Mouse (Mus musculus): Measurements from ENCODE around the gene Slc16a3. TPM values are rescaled to one million over a fixed set of nuclear protein-coding genes. Genes with fewer than 3 reads are reported as not detected.

The Slc16a3 gene
- 9.0 and 10.0 TPM in 2 replicates for polyA plus RNA-seq (2015; fragmentation: Nextera tagmentation; extraction: Ambion mirVana)

- H3K9me3 ChIP-seq (replicated peaks; ENCODE audit: control insufficient read depth, low read length, poor library complexity, severe bottlenecking) = no peaks in the 10 kb centered on the region
- peak within 1 kb of the TSS; percentile 39 for H3K4me3 ChIP-seq (ENCODE audit: low read depth, low read length)
- 35% methylated on average over 12 of the region's 12 CpGs for WGBS
- H3K4me1 ChIP-seq (ENCODE audit: control insufficient read depth, insufficient read depth, low read length) = peaks cover 7% of the 10 kb centered on the region; the same call in 1 of the 2 replicates
- H3K36me3 ChIP-seq (ENCODE audit: control insufficient read depth, insufficient read depth, low read length) = no peaks in the 10 kb centered on the region
- peak within 1 kb of the TSS; percentile 54 for H3K4me2 ChIP-seq (ENCODE audit: low read length)
- H3K27ac ChIP-seq (ENCODE audit: low read length) = no peak within 1 kb of the TSS
- ATAC-seq = no peak
- H3K9ac ChIP-seq (ENCODE audit: low read depth, low read length) = peak within 1 kb of the TSS; percentile 39; the same call in 1 of the 2 replicates
- peaks cover 24% of the 10 kb centered on the region for H3K27me3 ChIP-seq (ENCODE audit: control insufficient read depth, insufficient read depth, low read depth, low read length)
These were observed at the start of gene Slc16a3 for GRCm38 (mm10) chr11:120948328-120948727. TSS of gene Slc16a3 (plus strand) at chr11:120948480.

- no peaks in the 10 kb centered on the region for H3K27me3 ChIP-seq (ENCODE audit: control insufficient read depth, insufficient read depth, low read depth, low read length)
- peaks cover 8% of the 10 kb centered on the region; the same call in 1 of the 2 replicates for H3K36me3 ChIP-seq (ENCODE audit: control insufficient read depth, insufficient read depth, low read length)
- no peak overlapping the region for H3K4me3 ChIP-seq (ENCODE audit: low read depth, low read length)
- no peak overlapping the region for H3K9ac ChIP-seq (ENCODE audit: low read depth, low read length)
- H3K9me3 ChIP-seq (replicated peaks; ENCODE audit: control insufficient read depth, low read length, poor library complexity, severe bottlenecking) = no peaks in the 10 kb centered on the region
- no peaks in the 10 kb centered on the region for H3K4me1 ChIP-seq (ENCODE audit: control insufficient read depth, insufficient read depth, low read length)
- no peak overlapping the region for H3K27ac ChIP-seq (ENCODE audit: low read length)
- 92% methylated on average over 8 of the region's 8 CpGs for WGBS
- no peak overlapping the region for H3K4me2 ChIP-seq (ENCODE audit: low read length)
- ATAC-seq = no peak
These were observed 47.7 kb upstream of the Slc16a3 start for GRCm38 (mm10) chr11:120900276-120901244.

GRCm38 (mm10) chr11:120901729-120902486, 46.4 kb upstream of the Slc16a3 start:
- WGBS = 77% methylated on average over 21 of the region's 21 CpGs
- ATAC-seq = no peak
- no peaks in the 10 kb centered on the region for H3K9me3 ChIP-seq (replicated peaks; ENCODE audit: control insufficient read depth, low read length, poor library complexity, severe bottlenecking)
- H3K36me3 ChIP-seq (ENCODE audit: control insufficient read depth, insufficient read depth, low read length) = peaks cover 7% of the 10 kb centered on the region; the same call in 1 of the 2 replicates
- no peak overlapping the region for H3K4me3 ChIP-seq (ENCODE audit: low read depth, low read length)
- no peak overlapping the region for H3K9ac ChIP-seq (ENCODE audit: low read depth, low read length)
- H3K27me3 ChIP-seq (ENCODE audit: control insufficient read depth, insufficient read depth, low read depth, low read length) = no peaks in the 10 kb centered on the region
- no peak overlapping the region for H3K27ac ChIP-seq (ENCODE audit: low read length)
- H3K4me2 ChIP-seq (ENCODE audit: low read length) = no peak overlapping the region
- no peaks in the 10 kb centered on the region for H3K4me1 ChIP-seq (ENCODE audit: control insufficient read depth, insufficient read depth, low read length)

- Histone ChIP-seq H3K4me1 (ENCODE audit: control insufficient read depth, insufficient read depth, low read length) (no peaks in the 10 kb centered on the region), H3K9me3 (replicated peaks; ENCODE audit: control insufficient read depth, low read length, poor library complexity, severe bottlenecking) (no peaks in the 10 kb centered on the region), H3K4me3 (ENCODE audit: low read depth, low read length) (no peak overlapping the region), H3K27ac (ENCODE audit: low read length) (no peak overlapping the region), H3K4me2 (ENCODE audit: low read length) (no peak overlapping the region), H3K27me3 (ENCODE audit: control insufficient read depth, insufficient read depth, low read depth, low read length) (no peaks in the 10 kb centered on the region), H3K9ac (ENCODE audit: low read depth, low read length) (no peak overlapping the region), H3K36me3 (ENCODE audit: control insufficient read depth, insufficient read depth, low read length) (peaks cover 3% of the 10 kb centered on the region; the same call in 1 of the 2 replicates)
- 56% methylated on average over 10 of the region's 10 CpGs for WGBS
- ATAC-seq = no peak
These were observed 45.7 kb upstream of the Slc16a3 start for GRCm38 (mm10) chr11:120902487-120903142.

GRCm38 (mm10) chr11:120903159-120903850, 45.0 kb upstream of the Slc16a3 start:
- Histone ChIP-seq H3K4me1 (ENCODE audit: control insufficient read depth, insufficient read depth, low read length) (no peaks in the 10 kb centered on the region), H3K4me2 (ENCODE audit: low read length) (no peak overlapping the region), H3K9ac (ENCODE audit: low read depth, low read length) (no peak overlapping the region), H3K4me3 (ENCODE audit: low read depth, low read length) (no peak overlapping the region), H3K27me3 (ENCODE audit: control insufficient read depth, insufficient read depth, low read depth, low read length) (no peaks in the 10 kb centered on the region), H3K9me3 (replicated peaks; ENCODE audit: control insufficient read depth, low read length, poor library complexity, severe bottlenecking) (no peaks in the 10 kb centered on the region), H3K36me3 (ENCODE audit: control insufficient read depth, insufficient read depth, low read length) (peaks cover 3% of the 10 kb centered on the region; the same call in 1 of the 2 replicates), H3K27ac (ENCODE audit: low read length) (no peak overlapping the region)
- WGBS = 85% methylated on average over 24 of the region's 24 CpGs
- no peak for ATAC-seq

- no peak for ATAC-seq
- Histone ChIP-seq H3K4me1 (ENCODE audit: control insufficient read depth, insufficient read depth, low read length) (no peaks in the 10 kb centered on the region), H3K36me3 (ENCODE audit: control insufficient read depth, insufficient read depth, low read length) (peaks cover 3% of the 10 kb centered on the region; the same call in 1 of the 2 replicates), H3K27me3 (ENCODE audit: control insufficient read depth, insufficient read depth, low read depth, low read length) (no peaks in the 10 kb centered on the region), H3K4me2 (ENCODE audit: low read length) (no peak overlapping the region), H3K4me3 (ENCODE audit: low read depth, low read length) (no peak overlapping the region), H3K9ac (ENCODE audit: low read depth, low read length) (no peak overlapping the region), H3K9me3 (replicated peaks; ENCODE audit: control insufficient read depth, low read length, poor library complexity, severe bottlenecking) (no peaks in the 10 kb centered on the region), H3K27ac (ENCODE audit: low read length) (no peak overlapping the region)
- 92% methylated on average over 3 of the region's 3 CpGs for WGBS
These were observed 43.7 kb upstream of the Slc16a3 start for GRCm38 (mm10) chr11:120904561-120904960.

- Histone ChIP-seq H3K4me2 (ENCODE audit: low read length) (no peak overlapping the region), H3K36me3 (ENCODE audit: control insufficient read depth, insufficient read depth, low read length) (peaks cover 3% of the 10 kb centered on the region; the same call in 1 of the 2 replicates), H3K27ac (ENCODE audit: low read length) (no peak overlapping the region), H3K9ac (ENCODE audit: low read depth, low read length) (no peak overlapping the region), H3K4me3 (ENCODE audit: low read depth, low read length) (no peak overlapping the region), H3K27me3 (ENCODE audit: control insufficient read depth, insufficient read depth, low read depth, low read length) (no peaks in the 10 kb centered on the region), H3K4me1 (ENCODE audit: control insufficient read depth, insufficient read depth, low read length) (no peaks in the 10 kb centered on the region), H3K9me3 (replicated peaks; ENCODE audit: control insufficient read depth, low read length, poor library complexity, severe bottlenecking) (no peaks in the 10 kb centered on the region)
- 3% methylated on average over 1 of the region's 1 CpGs for WGBS
- no peak for ATAC-seq
These were observed 42.8 kb upstream of the Slc16a3 start for GRCm38 (mm10) chr11:120905430-120905873.

- no peak overlapping the region for H3K9ac ChIP-seq (ENCODE audit: low read depth, low read length)
- no peak for ATAC-seq
- no peak overlapping the region for H3K27ac ChIP-seq (ENCODE audit: low read length)
- WGBS = 97% methylated on average over 4 of the region's 4 CpGs
- no peak overlapping the region for H3K4me3 ChIP-seq (ENCODE audit: low read depth, low read length)
- no peak overlapping the region for H3K4me2 ChIP-seq (ENCODE audit: low read length)
- no peaks in the 10 kb centered on the region for H3K27me3 ChIP-seq (ENCODE audit: control insufficient read depth, insufficient read depth, low read depth, low read length)
- H3K36me3 ChIP-seq (ENCODE audit: control insufficient read depth, insufficient read depth, low read length) = peaks cover 13% of the 10 kb centered on the region; the same call in 1 of the 2 replicates
- H3K4me1 ChIP-seq (ENCODE audit: control insufficient read depth, insufficient read depth, low read length) = no peaks in the 10 kb centered on the region
- H3K9me3 ChIP-seq (replicated peaks; ENCODE audit: control insufficient read depth, low read length, poor library complexity, severe bottlenecking) = no peaks in the 10 kb centered on the region
These were observed 34.5 kb upstream of the Slc16a3 start for GRCm38 (mm10) chr11:120913796-120914195.
